Mouse (Mus musculus): Measurements from ENCODE around the gene Dctd. TPM values are rescaled to one million over a fixed set of nuclear protein-coding genes. Genes with fewer than 3 reads are reported as not detected.

Gene Dctd
- 4.6 and 5.3 TPM in 2 replicates for polyA plus RNA-seq (2012; rRNA removed)

- no peak for DNase-seq (ENCODE audit: low read depth)
Observed at GRCm38 (mm10) chr8:48098792-48099191, at the start of gene Dctd. Gene Dctd (plus strand): TSS chr8:48099092.

- no peak for DNase-seq (ENCODE audit: low read depth)
Observed at GRCm38 (mm10) chr8:48053611-48054010, 45.3 kb upstream of the Dctd start.

GRCm38 (mm10) chr8:48063526-48064072, 35.3 kb upstream of the Dctd start:
- DNase-seq (ENCODE audit: low read depth), result no peak

- DNase-seq (ENCODE audit: low read depth), result no peak
Observed at GRCm38 (mm10) chr8:48074149-48074548, 24.7 kb upstream of the Dctd start.

GRCm38 (mm10) chr8:48082343-48082742, 16.5 kb upstream of the Dctd start:
- no peak for DNase-seq (ENCODE audit: low read depth)

- DNase-seq (ENCODE audit: low read depth), result no peak
Observed at GRCm38 (mm10) chr8:48090661-48091060, 8.2 kb upstream of the Dctd start.

GRCm38 (mm10) chr8:48095378-48095777, 3.5 kb upstream of the Dctd start:
- no peak for DNase-seq (ENCODE audit: low read depth)

- DNase-seq (ENCODE audit: low read depth), result no peak
Observed at GRCm38 (mm10) chr8:48097131-48097794, 1.6 kb upstream of the Dctd start.

- DNase-seq (ENCODE audit: low read depth), result no peak
Observed at GRCm38 (mm10) chr8:48098081-48098639, 732 bp upstream of the Dctd start.

GRCm38 (mm10) chr8:48100100-48100787, 1.4 kb downstream of the Dctd start:
- DNase-seq (ENCODE audit: low read depth), result no peak

GRCm38 (mm10) chr8:48109373-48109855, 10.5 kb downstream of the Dctd start:
- no peak for DNase-seq (ENCODE audit: low read depth)

- no peak for DNase-seq (ENCODE audit: low read depth)
Observed at GRCm38 (mm10) chr8:48109856-48110780, 11.2 kb downstream of the Dctd start.

GRCm38 (mm10) chr8:48114591-48114990, 15.7 kb downstream of the Dctd start:
- DNase-seq (ENCODE audit: low read depth), result no peak

GRCm38 (mm10) chr8:48122991-48123390, 24.1 kb downstream of the Dctd start:
- DNase-seq (ENCODE audit: low read depth), result no peak

- DNase-seq (ENCODE audit: low read depth), result no peak
Observed at GRCm38 (mm10) chr8:48124857-48125256, 26.0 kb downstream of the Dctd start.

- no peak for DNase-seq (ENCODE audit: low read depth)
Observed at GRCm38 (mm10) chr8:48126954-48127353, 28.1 kb downstream of the Dctd start.

- DNase-seq (ENCODE audit: low read depth), result no peak
Observed at GRCm38 (mm10) chr8:48130266-48130665, 31.4 kb downstream of the Dctd start.

- DNase-seq (ENCODE audit: low read depth), result no peak
Observed at GRCm38 (mm10) chr8:48133321-48133720, 34.4 kb downstream of the Dctd start.

GRCm38 (mm10) chr8:48136804-48137650, 38.1 kb downstream of the Dctd start:
- DNase-seq (ENCODE audit: low read depth), result no peak

GRCm38 (mm10) chr8:48137651-48137937, 38.7 kb downstream of the Dctd start:
- no peak for DNase-seq (ENCODE audit: low read depth)

GRCm38 (mm10) chr8:48141023-48141422, 42.1 kb downstream of the Dctd start:
- no peak for DNase-seq (ENCODE audit: low read depth)
